In the genomic region with DNA sequence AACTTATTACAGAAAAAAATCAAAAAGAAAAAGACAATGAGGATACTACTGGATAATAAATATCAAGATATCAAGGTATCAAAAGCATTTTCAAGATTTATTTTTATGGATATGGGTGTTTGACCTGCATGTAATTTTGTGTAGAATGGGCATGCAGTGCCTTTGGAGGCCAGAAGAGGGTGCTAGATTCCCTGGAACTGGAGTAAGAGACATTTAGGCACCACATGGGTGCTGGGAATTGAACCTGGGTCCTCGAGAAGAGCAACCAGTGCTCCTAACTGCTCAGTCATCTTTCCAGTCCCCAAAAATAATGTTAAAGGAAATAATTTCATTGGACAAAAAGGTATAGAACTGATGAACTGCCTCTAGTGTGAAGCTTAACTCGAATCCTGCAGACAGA, we compare ENCODE assay signal across 21 mouse cellular contexts. TPM values are rescaled to one million over a fixed set of nuclear protein-coding genes. Genes with fewer than 3 reads are reported as not detected.
A peak's percentile ranks its signal among the peaks of the same experiment; 100 is the strongest.
DNase-seq lines count a peak whose midpoint lies in the region; TF ChIP-seq lines count a peak whose summit lies in the region.
"Had no signal": no experiment of that assay in that cellular context is flagged by ENCODE, and none has a peak within 500 bp of the region (broad histone marks: within the 10 kb centered on the region; RNA-seq: fewer than 3 reads in every experiment).

No protein-coding gene starts in this region.

- H3K27me3 ChIP-seq in heart, adult 2 months (ENCODE audit: control insufficient read depth, insufficient read depth, low read length): no peaks in the 10 kb centered on the region
- no peaks in the 10 kb centered on the region for H3K27me3 ChIP-seq in ES-Bruce4 (ENCODE audit: control insufficient read depth, insufficient read depth, low read length, poor library complexity, severe bottlenecking)
- H3K27me3 ChIP-seq: CH12.LX; embryonic facial prominence, embryonic 12.5 days; kidney, embryonic 15.5 days; limb, embryonic 15.5 days; neural tube, embryonic 13.5 days had no signal

- no peaks in the 10 kb centered on the region for H3K36me3 ChIP-seq in heart, adult 2 months (ENCODE audit: control insufficient read depth, insufficient read depth, low read length)
- no peaks in the 10 kb centered on the region; the same call in 1 of the 2 replicates for H3K36me3 ChIP-seq in ES-Bruce4 (ENCODE audit: control insufficient read depth, insufficient read depth, low read length, poor library complexity, severe bottlenecking)
- H3K36me3 ChIP-seq: kidney, embryonic 15.5 days; limb, embryonic 15.5 days had no signal

- no peak overlapping the region for H3K4me3 ChIP-seq in heart, adult 2 months
- no peak overlapping the region for H3K4me3 ChIP-seq in left cerebral cortex, adult 2 months
- no peak overlapping the region for H3K4me3 ChIP-seq in ES-Bruce4 (ENCODE audit: low read depth, low read length)
- no peak overlapping the region for H3K4me3 ChIP-seq in bone marrow macrophage, adult 2 months (ENCODE audit: insufficient read depth, low read length)
- H3K4me3 ChIP-seq: embryonic facial prominence, embryonic 12.5 days; erythroblast, embryonic 14.5 days; heart, embryonic 13.5 days; kidney, embryonic 15.5 days; limb, embryonic 15.5 days; neural tube, embryonic 13.5 days had no signal

- no peaks in the 10 kb centered on the region for H3K79me2 ChIP-seq in heart, adult 2 months (replicated peaks; ENCODE audit: control insufficient read depth, insufficient read depth, low read length)

- H3K27ac ChIP-seq in heart, adult 2 months: no peak overlapping the region
- no peak overlapping the region for H3K27ac ChIP-seq in left cerebral cortex, adult 2 months
- no peak overlapping the region for H3K27ac ChIP-seq in ES-Bruce4 (ENCODE audit: insufficient read depth, low read length)
- H3K27ac ChIP-seq in bone marrow macrophage, adult 2 months (ENCODE audit: insufficient read depth, low read depth, low read length): no peak overlapping the region
- H3K27ac ChIP-seq: embryonic facial prominence, embryonic 12.5 days; heart, embryonic 13.5 days; kidney, embryonic 15.5 days; limb, embryonic 15.5 days; neural tube, embryonic 13.5 days had no signal

- no peak for DNase-seq in heart, adult 2 months
- DNase-seq in heart, adult 9 months (ENCODE audit: low spot score in 2 of 2): no peak
- DNase-seq in left cerebral cortex, adult 2 months (ENCODE audit: extremely low spot score in 1 of 2, low spot score in 2 of 2): no peak
- no peak for DNase-seq in left cerebral cortex, postnatal 4 days
- DNase-seq in urinary bladder, adult 18-20 months (ENCODE audit: low spot score in 2 of 2): no peak
- DNase-seq: adrenal gland, postnatal 10 days; cerebellum, postnatal 10 days; lung, adult 2 months; thymus, postnatal 4 days had no signal

- intact Hi-C loops in heart, adult 2 months (cut with DNase I): no loop called here
- intact Hi-C loops in left cerebral cortex, adult 2 months (cut with DNase I): no loop called here
- intact Hi-C loops in left cerebral cortex, postnatal 4 days (cut with DNase I): no loop called here

- H3K9ac ChIP-seq in heart, adult 2 months (ENCODE audit: low read depth, low read length): no peak overlapping the region
- H3K9ac ChIP-seq in ES-Bruce4 (ENCODE audit: low read depth, poor library complexity, severe bottlenecking): no peak overlapping the region
- H3K9ac ChIP-seq: embryonic facial prominence, embryonic 12.5 days; heart, embryonic 13.5 days; kidney, embryonic 15.5 days; limb, embryonic 15.5 days; neural tube, embryonic 13.5 days had no signal

- peak; percentile 55 for TF ChIP-seq CTCF in heart, adult 2 months (IDR thresholded peaks at IDR 0.05)
- TF ChIP-seq CTCF in left cerebral cortex, adult 2 months (IDR thresholded peaks at IDR 0.05): peak; percentile 25
- TF ChIP-seq CTCF in ES-Bruce4 (IDR thresholded peaks at IDR 0.05; ENCODE audit: low read depth, low read length): peak; percentile 37
- TF ChIP-seq CTCF in bone marrow macrophage, adult 2 months (IDR thresholded peaks at IDR 0.05; ENCODE audit: low read depth, low read length): peak; percentile 29; the same call in 1 of the 2 replicates

- no peaks in the 10 kb centered on the region for H3K4me1 ChIP-seq in heart, adult 2 months (ENCODE audit: control insufficient read depth, insufficient read depth, low read length)
- H3K4me1 ChIP-seq in ES-Bruce4 (ENCODE audit: control insufficient read depth, insufficient read depth, low read length): no peaks in the 10 kb centered on the region
- peaks cover 5% of the 10 kb centered on the region for H3K4me1 ChIP-seq in bone marrow macrophage, adult 2 months (ENCODE audit: control insufficient read depth, insufficient read depth, low read length)
- H3K4me1 ChIP-seq: embryonic facial prominence, embryonic 12.5 days; kidney, embryonic 15.5 days; limb, embryonic 15.5 days; neural tube, embryonic 13.5 days had no signal

- no peaks in the 10 kb centered on the region for H3K9me3 ChIP-seq in ES-Bruce4 (replicated peaks; ENCODE audit: control insufficient read depth, insufficient read depth, low read length, poor library complexity, severe bottlenecking)
- H3K9me3 ChIP-seq: embryonic facial prominence, embryonic 12.5 days; heart, embryonic 13.5 days; kidney, embryonic 15.5 days; limb, embryonic 15.5 days; neural tube, embryonic 13.5 days had no signal

- no peak for TF ChIP-seq EP300 in heart, adult 2 months (IDR thresholded peaks at IDR 0.05; ENCODE audit: insufficient read depth, low read depth, low read length)
- TF ChIP-seq EP300 in ES-Bruce4 (IDR thresholded peaks at IDR 0.05; ENCODE audit: insufficient read depth, low read depth, low read length): no peak

- 97% methylated on average over 2 of the region's 2 CpGs for WGBS in heart, adult 2 months

- no peak for TF ChIP-seq POLR2A in heart, adult 2 months (IDR thresholded peaks at IDR 0.05; ENCODE audit: insufficient read depth, low read depth, low read length)
- no peak for TF ChIP-seq POLR2A in ES-Bruce4 (IDR thresholded peaks at IDR 0.05; ENCODE audit: insufficient read depth, low read length)
- no peak for TF ChIP-seq POLR2A in bone marrow macrophage, adult 2 months (IDR thresholded peaks at IDR 0.05; ENCODE audit: borderline replicate concordance, low read depth, low read length)

RNA-seq across cellular contexts. Expression of a gene that starts 30.2 kb away (rescaled TPM):
- total RNA-seq in heart, adult 2 months (2021): 10 to 100 TPM in 1 of 2 experiments, 1 to 10 TPM in 1; 6.2 to 11.5 TPM
- polyA plus RNA-seq in heart, adult 2 months (2012; rRNA removed): 3.7 and 5.7 TPM in 2 replicates
- total RNA-seq in left cerebral cortex, adult 2 months (2021): under 1 TPM in 1 of 2 experiments, not detected in 1; 0.14 TPM
- not detected for total RNA-seq in left cerebral cortex, postnatal 4 days (2021)
- 0.25 and 0.55 TPM in 2 replicates for polyA plus RNA-seq in ES-Bruce4 (2011; ENCODE audit: insufficient read depth, insufficient read length, low read depth, missing spikeins)
- not detected in 2 replicates for polyA plus RNA-seq in bone marrow macrophage, adult 2 months (2012; ENCODE audit: insufficient read depth, insufficient read length, missing spikeins)
- total RNA-seq: CH12.LX; hematopoietic stem cell, adult 5-6 weeks; left cerebral cortex, postnatal 25 days had no signal
- polyA plus RNA-seq: activated CD4-positive, CD25-positive, alpha-beta regulatory T cell, adult 4 months had no signal

Comparison
In these comparisons a context has a peak if more than half of its experiments do, and no peak if none do; other contexts are left out.
1. RNA of a gene that starts 30.2 kb away (total RNA-seq): 6.2 to 11.5 TPM in heart, adult 2 months; 0.14 TPM in left cerebral cortex, adult 2 months and not detected in left cerebral cortex, postnatal 4 days; every median in the first group is over 4 times any median in the second.
2. Peak in every context shown above with its lines, with median percentiles within 50 percentile points of each other: CTCF ChIP-seq.